Mouse (Mus musculus): ENCODE results near the gene Rad51d.
A peak's percentile ranks its signal among the peaks of the same experiment; 100 is the strongest.

Rad51d gene

GRCm38 (mm10) chr11:82889524-82890341 is 681 bp downstream of the Rad51d start:
- DNase-seq: no peak

- no peak for DNase-seq
Observed at GRCm38 (mm10) chr11:82888491-82888946, 1.9 kb downstream of the Rad51d start.

- no peak for DNase-seq
Observed at GRCm38 (mm10) chr11:82886559-82886958, 3.9 kb downstream of the Rad51d start.

GRCm38 (mm10) chr11:82883180-82883579 is 7.2 kb downstream of the Rad51d start:
- DNase-seq: no peak

- no peak for DNase-seq
Observed at GRCm38 (mm10) chr11:82877726-82878344, 12.6 kb downstream of the Rad51d start.

GRCm38 (mm10) chr11:82875631-82876030 is 14.8 kb downstream of the Rad51d start:
- DNase-seq: no peak

- DNase-seq: no peak
Observed at GRCm38 (mm10) chr11:82874924-82875323, 15.5 kb downstream of the Rad51d start.

GRCm38 (mm10) chr11:82871031-82871446 is 19.4 kb downstream of the Rad51d start, which contains the start of gene Rffl:
Gene Rffl, minus strand, starts transcription at chr11:82871210.
- peak; percentile 88 for DNase-seq

GRCm38 (mm10) chr11:82870173-82871030 is 20.0 kb downstream of the Rad51d start:
- DNase-seq: peak; percentile 32

GRCm38 (mm10) chr11:82869506-82870172 is 20.8 kb downstream of the Rad51d start:
- DNase-seq: no peak

GRCm38 (mm10) chr11:82867956-82868355 is 22.5 kb downstream of the Rad51d start:
- no peak for DNase-seq

GRCm38 (mm10) chr11:82866850-82867564 is 23.4 kb downstream of the Rad51d start:
- no peak for DNase-seq

- no peak for DNase-seq
Observed at GRCm38 (mm10) chr11:82865957-82866356, 24.5 kb downstream of the Rad51d start.

GRCm38 (mm10) chr11:82863488-82863931 is 26.9 kb downstream of the Rad51d start:
- DNase-seq: no peak

- DNase-seq: no peak
Observed at GRCm38 (mm10) chr11:82863059-82863458, 27.4 kb downstream of the Rad51d start.

GRCm38 (mm10) chr11:82862638-82863037 is 27.8 kb downstream of the Rad51d start:
- DNase-seq: no peak

- DNase-seq: no peak
Observed at GRCm38 (mm10) chr11:82861558-82861957, 28.9 kb downstream of the Rad51d start.

- no peak for DNase-seq
Observed at GRCm38 (mm10) chr11:82860759-82861158, 29.7 kb downstream of the Rad51d start.

GRCm38 (mm10) chr11:82857307-82857848 is 33.0 kb downstream of the Rad51d start:
- DNase-seq: no peak

- no peak for DNase-seq
Observed at GRCm38 (mm10) chr11:82856032-82856431, 34.4 kb downstream of the Rad51d start.

- no peak for DNase-seq
Observed at GRCm38 (mm10) chr11:82855327-82855973, 35.0 kb downstream of the Rad51d start.

Data from right cerebral cortex, postnatal 25 days (tissue).